Comparison of ENCODE assay signal across 8 mouse cellular contexts in genomic region chr17:12367373-12367930, GRCm38 (mm10). TPM values are rescaled to one million over a fixed set of nuclear protein-coding genes. Genes with fewer than 3 reads are reported as not detected.
DNase-seq lines count a peak whose midpoint lies in the region; ATAC-seq and TF ChIP-seq lines count a peak whose summit lies in the region.

No protein-coding gene starts in this region.

- no peaks in the 10 kb centered on the region for H3K27me3 ChIP-seq in hindbrain, embryonic 16.5 days (replicated peaks; ENCODE audit: control insufficient read depth, insufficient read depth, low read length)

- TF ChIP-seq CTCF in gastrocnemius, adult 2 months (IDR thresholded peaks at IDR 0.05): peak; percentile 78

- intact Hi-C loops in gastrocnemius, adult 2 months (cut with DNase I): loop anchor here (1.0 to 5.0 kb wide), 4 partner anchors 50 to 141 kb away; partner anchors contain the start of gene Map3k4

- no peak overlapping the region for H3K4me3 ChIP-seq in gastrocnemius, adult 2 months
- H3K4me3 ChIP-seq in hindbrain, embryonic 16.5 days (ENCODE audit: low read length): no peak overlapping the region

- no peak overlapping the region for H3K4me2 ChIP-seq in hindbrain, embryonic 16.5 days (ENCODE audit: low read length)

- no peak overlapping the region for H3K9ac ChIP-seq in hindbrain, embryonic 16.5 days (ENCODE audit: low read depth, low read length)

- WGBS in hindbrain, embryonic 16.5 days: 33% methylated on average over 5 of the region's 5 CpGs

- no peaks in the 10 kb centered on the region for H3K36me3 ChIP-seq in hindbrain, embryonic 16.5 days (ENCODE audit: control insufficient read depth, insufficient read depth, low read length)

- H3K27ac ChIP-seq in gastrocnemius, adult 2 months: no peak overlapping the region
- H3K27ac ChIP-seq in hindbrain, embryonic 16.5 days (ENCODE audit: low read depth, low read length): no peak overlapping the region

- no peaks in the 10 kb centered on the region for H3K4me1 ChIP-seq in hindbrain, embryonic 16.5 days (ENCODE audit: control insufficient read depth, insufficient read depth, low read depth, low read length)

- DNase-seq in WW6 (ENCODE audit: low read depth, low spot score): peak; percentile 26
- DNase-seq in cerebellum, postnatal 25 days: peak; percentile 59 to 74
- peak; percentile 69 for DNase-seq in gastrocnemius, adult 2 months
- DNase-seq in layer of hippocampus, postnatal 36 days: peak; percentile 55 to 58
- peak; percentile 64 for DNase-seq in lung, postnatal 25 days (ENCODE audit: low spot score)
- DNase-seq in retina, postnatal 1 day: peak; percentile 79
- DNase-seq in urinary bladder, adult 2 months (ENCODE audit: low spot score): peak; percentile 29

- no peaks in the 10 kb centered on the region for H3K9me3 ChIP-seq in hindbrain, embryonic 16.5 days (ENCODE audit: control insufficient read depth, low read length)

- ATAC-seq in hindbrain, embryonic 16.5 days: peak; percentile 82

RNA-seq across cellular contexts. Expression of gene Plg, which starts 11.0 kb away (rescaled TPM):
- total RNA-seq in gastrocnemius, adult 2 months (2021): not detected
- not detected in 2 replicates for polyA plus RNA-seq in hindbrain, embryonic 16.5 days (2015; fragmentation: Nextera tagmentation; extraction: Ambion mirVana)
- not detected for total RNA-seq in layer of hippocampus, postnatal 36 days (2021)
- 0.04 TPM in 1 of 2 replicates, not detected in the other for polyA plus RNA-seq in urinary bladder, adult 2 months (2012; rRNA removed)

RNA-seq across cellular contexts. Expression of gene Map3k4, which starts 48.9 kb away (rescaled TPM):
- 10 to 100 TPM; 29.5 to 36.6 TPM for total RNA-seq in gastrocnemius, adult 2 months (2021)
- polyA plus RNA-seq in hindbrain, embryonic 16.5 days (2015; fragmentation: Nextera tagmentation; extraction: Ambion mirVana): 33.1 and 39.7 TPM in 2 replicates
- 10 to 100 TPM; 63.5 to 78.5 TPM for total RNA-seq in layer of hippocampus, postnatal 36 days (2021)
- polyA plus RNA-seq in urinary bladder, adult 2 months (2012; rRNA removed): 14.3 and 21.8 TPM in 2 replicates

Comparison
In these comparisons a context has a peak if more than half of its experiments do, and no peak if none do; other contexts are left out.
1. DNase-seq: peak in every context shown above with its lines; median percentile 79 in retina, postnatal 1 day; 69 in gastrocnemius, adult 2 months; 66 in cerebellum, postnatal 25 days; 64 in lung, postnatal 25 days; 56 in layer of hippocampus, postnatal 36 days; 29 in urinary bladder, adult 2 months; 26 in WW6.